Mouse (Mus musculus): ENCODE measurements at regions not wholly inside any gene's neighbourhood (a gene's known extent, or its start where the extent isn't known, plus 50 kb on each side); places are given as distances from the start of the nearest gene placed in this dataset.

GRCm38 (mm10) chr3:18705165-18705564 lies 757.0 kb downstream of the Cypt12 start:
- Histone ChIP-seq H3K9me3 (ENCODE audit: control insufficient read depth, low read length) (no peaks in the 10 kb centered on the region), H3K27ac (replicated peaks in 1 of 2; ENCODE audit: control insufficient read depth in 1 of 2, insufficient read depth in 1 of 2, low read depth in 2 of 2, low read length in 2 of 2) (no peak overlapping the region), H3K4me1 (ENCODE audit: control insufficient read depth in 2 of 2, insufficient read depth in 2 of 2, low read length in 2 of 2) (no peaks in the 10 kb centered on the region), H3K4me3 (ENCODE audit: control insufficient read depth in 1 of 2, insufficient read depth in 1 of 2, low read depth in 1 of 2, low read length in 2 of 2) (no peak overlapping the region), H3K36me3 (ENCODE audit: control insufficient read depth, insufficient read depth, low read length) (no peaks in the 10 kb centered on the region), H3K27me3 (ENCODE audit: control insufficient read depth, insufficient read depth, low read length) (no peaks in the 10 kb centered on the region), H3K4me2 (ENCODE audit: low read length) (no peak overlapping the region), H3K9ac (ENCODE audit: low read length) (no peak overlapping the region)
- 74% methylated on average over 6 of the region's 6 CpGs for WGBS
- ATAC-seq (ENCODE audit: insufficient number of reproducible peaks, insufficient read depth, low FRiP score, low read depth) = no peak

- H3K4me2 ChIP-seq (ENCODE audit: low read length) = no peak overlapping the region
- no peak overlapping the region for H3K4me3 ChIP-seq (ENCODE audit: control insufficient read depth in 1 of 2, insufficient read depth in 1 of 2, low read depth in 1 of 2, low read length in 2 of 2)
- no peaks in the 10 kb centered on the region for H3K9me3 ChIP-seq (ENCODE audit: control insufficient read depth, low read length)
- no peaks in the 10 kb centered on the region for H3K27me3 ChIP-seq (ENCODE audit: control insufficient read depth, insufficient read depth, low read length)
- ATAC-seq (ENCODE audit: insufficient number of reproducible peaks, insufficient read depth, low FRiP score, low read depth) = no peak
- WGBS = 84% methylated on average over 9 of the region's 9 CpGs
- no peak overlapping the region for H3K9ac ChIP-seq (ENCODE audit: low read length)
- no peaks in the 10 kb centered on the region for H3K4me1 ChIP-seq (ENCODE audit: control insufficient read depth in 2 of 2, insufficient read depth in 2 of 2, low read length in 2 of 2)
- no peaks in the 10 kb centered on the region for H3K36me3 ChIP-seq (ENCODE audit: control insufficient read depth, insufficient read depth, low read length)
- H3K27ac ChIP-seq (replicated peaks in 1 of 2; ENCODE audit: control insufficient read depth in 1 of 2, insufficient read depth in 1 of 2, low read depth in 2 of 2, low read length in 2 of 2) = no peak overlapping the region
These were observed 757.5 kb downstream of the Cypt12 start for GRCm38 (mm10) chr3:18705756-18706155.

- Histone ChIP-seq H3K9me3 (ENCODE audit: control insufficient read depth, low read length) (no peaks in the 10 kb centered on the region), H3K36me3 (ENCODE audit: control insufficient read depth, insufficient read depth, low read length) (no peaks in the 10 kb centered on the region), H3K4me2 (ENCODE audit: low read length) (no peak overlapping the region), H3K9ac (ENCODE audit: low read length) (no peak overlapping the region), H3K4me3 (ENCODE audit: control insufficient read depth in 1 of 2, insufficient read depth in 1 of 2, low read depth in 1 of 2, low read length in 2 of 2) (no peak overlapping the region), H3K27ac (replicated peaks in 1 of 2; ENCODE audit: control insufficient read depth in 1 of 2, insufficient read depth in 1 of 2, low read depth in 2 of 2, low read length in 2 of 2) (no peak overlapping the region), H3K27me3 (ENCODE audit: control insufficient read depth, insufficient read depth, low read length) (no peaks in the 10 kb centered on the region), H3K4me1 (ENCODE audit: control insufficient read depth in 2 of 2, insufficient read depth in 2 of 2, low read length in 2 of 2) (no peaks in the 10 kb centered on the region)
- ATAC-seq (ENCODE audit: insufficient number of reproducible peaks, insufficient read depth, low FRiP score, low read depth) = no peak
These were observed 758.1 kb downstream of the Cypt12 start for GRCm38 (mm10) chr3:18706356-18706755.

- no peak overlapping the region for H3K4me3 ChIP-seq (ENCODE audit: control insufficient read depth in 1 of 2, insufficient read depth in 1 of 2, low read depth in 1 of 2, low read length in 2 of 2)
- no peak for ATAC-seq (ENCODE audit: insufficient number of reproducible peaks, insufficient read depth, low FRiP score, low read depth)
- H3K4me1 ChIP-seq (ENCODE audit: control insufficient read depth in 2 of 2, insufficient read depth in 2 of 2, low read length in 2 of 2) = no peaks in the 10 kb centered on the region
- no peak overlapping the region for H3K9ac ChIP-seq (ENCODE audit: low read length)
- no peaks in the 10 kb centered on the region for H3K27me3 ChIP-seq (ENCODE audit: control insufficient read depth, insufficient read depth, low read length)
- 84% methylated on average over 3 of the region's 3 CpGs for WGBS
- no peaks in the 10 kb centered on the region for H3K9me3 ChIP-seq (ENCODE audit: control insufficient read depth, low read length)
- H3K4me2 ChIP-seq (ENCODE audit: low read length) = no peak overlapping the region
- no peak overlapping the region for H3K27ac ChIP-seq (replicated peaks in 1 of 2; ENCODE audit: control insufficient read depth in 1 of 2, insufficient read depth in 1 of 2, low read depth in 2 of 2, low read length in 2 of 2)
- no peaks in the 10 kb centered on the region for H3K36me3 ChIP-seq (ENCODE audit: control insufficient read depth, insufficient read depth, low read length)
These were observed 759.5 kb downstream of the Cypt12 start for GRCm38 (mm10) chr3:18707730-18708129.

- ATAC-seq (ENCODE audit: insufficient number of reproducible peaks, insufficient read depth, low FRiP score, low read depth) = no peak
- Histone ChIP-seq H3K27me3 (ENCODE audit: control insufficient read depth, insufficient read depth, low read length) (no peaks in the 10 kb centered on the region), H3K4me2 (ENCODE audit: low read length) (no peak overlapping the region), H3K9me3 (ENCODE audit: control insufficient read depth, low read length) (no peaks in the 10 kb centered on the region), H3K4me1 (ENCODE audit: control insufficient read depth in 2 of 2, insufficient read depth in 2 of 2, low read length in 2 of 2) (no peaks in the 10 kb centered on the region), H3K27ac (replicated peaks in 1 of 2; ENCODE audit: control insufficient read depth in 1 of 2, insufficient read depth in 1 of 2, low read depth in 2 of 2, low read length in 2 of 2) (no peak overlapping the region), H3K9ac (ENCODE audit: low read length) (no peak overlapping the region), H3K36me3 (ENCODE audit: control insufficient read depth, insufficient read depth, low read length) (no peaks in the 10 kb centered on the region), H3K4me3 (ENCODE audit: control insufficient read depth in 1 of 2, insufficient read depth in 1 of 2, low read depth in 1 of 2, low read length in 2 of 2) (no peak overlapping the region)
- 22% methylated on average over 1 of the region's 1 CpGs for WGBS
These were observed 763.5 kb downstream of the Cypt12 start for GRCm38 (mm10) chr3:18711661-18712060.

- 82% methylated on average over 7 of the region's 7 CpGs for WGBS
- Histone ChIP-seq H3K36me3 (ENCODE audit: control insufficient read depth, insufficient read depth, low read length) (no peaks in the 10 kb centered on the region), H3K4me2 (ENCODE audit: low read length) (no peak overlapping the region), H3K4me3 (ENCODE audit: control insufficient read depth in 1 of 2, insufficient read depth in 1 of 2, low read depth in 1 of 2, low read length in 2 of 2) (no peak overlapping the region), H3K27ac (replicated peaks in 1 of 2; ENCODE audit: control insufficient read depth in 1 of 2, insufficient read depth in 1 of 2, low read depth in 2 of 2, low read length in 2 of 2) (no peak overlapping the region), H3K4me1 (ENCODE audit: control insufficient read depth in 2 of 2, insufficient read depth in 2 of 2, low read length in 2 of 2) (no peaks in the 10 kb centered on the region), H3K27me3 (ENCODE audit: control insufficient read depth, insufficient read depth, low read length) (no peaks in the 10 kb centered on the region), H3K9me3 (ENCODE audit: control insufficient read depth, low read length) (no peaks in the 10 kb centered on the region), H3K9ac (ENCODE audit: low read length) (no peak overlapping the region)
- no peak for ATAC-seq (ENCODE audit: insufficient number of reproducible peaks, insufficient read depth, low FRiP score, low read depth)
These were observed 765.8 kb downstream of the Cypt12 start for GRCm38 (mm10) chr3:18713986-18714385.

- ATAC-seq (ENCODE audit: insufficient number of reproducible peaks, insufficient read depth, low FRiP score, low read depth) = no peak
- Histone ChIP-seq H3K27me3 (ENCODE audit: control insufficient read depth, insufficient read depth, low read length) (no peaks in the 10 kb centered on the region), H3K4me2 (ENCODE audit: low read length) (no peak overlapping the region), H3K27ac (replicated peaks in 1 of 2; ENCODE audit: control insufficient read depth in 1 of 2, insufficient read depth in 1 of 2, low read depth in 2 of 2, low read length in 2 of 2) (no peak overlapping the region), H3K9ac (ENCODE audit: low read length) (no peak overlapping the region), H3K4me1 (ENCODE audit: control insufficient read depth in 2 of 2, insufficient read depth in 2 of 2, low read length in 2 of 2) (no peaks in the 10 kb centered on the region), H3K4me3 (ENCODE audit: control insufficient read depth in 1 of 2, insufficient read depth in 1 of 2, low read depth in 1 of 2, low read length in 2 of 2) (no peak overlapping the region), H3K36me3 (ENCODE audit: control insufficient read depth, insufficient read depth, low read length) (no peaks in the 10 kb centered on the region), H3K9me3 (ENCODE audit: control insufficient read depth, low read length) (no peaks in the 10 kb centered on the region)
- 92% methylated on average over 9 of the region's 9 CpGs for WGBS
These were observed 766.9 kb downstream of the Cypt12 start for GRCm38 (mm10) chr3:18714968-18715630.

- Histone ChIP-seq H3K36me3 (ENCODE audit: control insufficient read depth, insufficient read depth, low read length) (no peaks in the 10 kb centered on the region), H3K9ac (ENCODE audit: low read length) (no peak overlapping the region), H3K27me3 (ENCODE audit: control insufficient read depth, insufficient read depth, low read length) (no peaks in the 10 kb centered on the region), H3K4me3 (ENCODE audit: control insufficient read depth in 1 of 2, insufficient read depth in 1 of 2, low read depth in 1 of 2, low read length in 2 of 2) (no peak overlapping the region), H3K4me2 (ENCODE audit: low read length) (no peak overlapping the region), H3K9me3 (ENCODE audit: control insufficient read depth, low read length) (no peaks in the 10 kb centered on the region), H3K27ac (replicated peaks in 1 of 2; ENCODE audit: control insufficient read depth in 1 of 2, insufficient read depth in 1 of 2, low read depth in 2 of 2, low read length in 2 of 2) (no peak overlapping the region), H3K4me1 (ENCODE audit: control insufficient read depth in 2 of 2, insufficient read depth in 2 of 2, low read length in 2 of 2) (no peaks in the 10 kb centered on the region)
- ATAC-seq (ENCODE audit: insufficient number of reproducible peaks, insufficient read depth, low FRiP score, low read depth) = no peak
- 72% methylated on average over 5 of the region's 5 CpGs for WGBS
These were observed 767.6 kb downstream of the Cypt12 start for GRCm38 (mm10) chr3:18715776-18716175.
